Mouse (Mus musculus) embryonic facial prominence, embryonic 10.5 days (tissue): ENCODE data around the gene Wdr46. TPM values are rescaled to one million over a fixed set of nuclear protein-coding genes. Genes with fewer than 3 reads are reported as not detected.
A peak's percentile ranks its signal among the peaks of the same experiment; 100 is the strongest.

ENCODE experiments used
- DNase-seq: peaks from one replicate; pipeline ENCODE4 v3.0.0-alpha.2; 2017; ENCODE audit warnings: low spot score
- H3K27ac ChIP-seq: fragments of 300-500 bp; sonication (generic); replicated peaks from 2 replicates; pipeline ENCODE4 v1.5.1; 2016; ENCODE audit warnings: mild to moderate bottlenecking
- H3K27me3 ChIP-seq: fragments of 300-500 bp; sonication (generic); replicated peaks from 2 replicates; pipeline ENCODE4 v1.6.1; 2016; ENCODE audit warnings: low read depth, mild to moderate bottlenecking; ENCODE audit not compliant: poor library complexity, severe bottlenecking
- H3K36me3 ChIP-seq: fragments of 300-500 bp; sonication (generic); replicated peaks from 2 replicates; pipeline ENCODE4 v1.6.1; 2016; ENCODE audit warnings: mild to moderate bottlenecking, moderate library complexity
- H3K4me1 ChIP-seq: fragments of 300-500 bp; sonication (generic); 2 replicates; pipeline ENCODE4 v1.6.1; 2016
- H3K4me3 ChIP-seq: fragments of 300-500 bp; sonication (generic); 2 replicates; pipeline ENCODE4 v1.5.1; 2016; ENCODE audit warnings: mild to moderate bottlenecking, moderate library complexity
- H3K9me3 ChIP-seq: fragments of 300-500 bp; sonication (generic); 2 replicates; pipeline ENCODE4 v1.6.1; 2016; ENCODE audit warnings: mild to moderate bottlenecking
- WGBS: fragments of 180-500 bp; shearing (Covaris S2); methylation state at CpG from one replicate; pipeline ENCODE4 v1.1.7; 2016; 5-methylcytosine and 5-hydroxymethylcytosine counted together
- polyA plus RNA-seq: library from polyadenylated mRNA; unstranded; fragments of >200 nt; fragmentation: Nextera tagmentation; extraction: Ambion mirVana; gene quantifications from 2 replicates; pipeline ENCODE4 v1.2.1, GENCODE M21; 2016

Gene Wdr46
- polyA plus RNA-seq, 1 experiment from 2014 or later = 62.1 TPM

DNA sequence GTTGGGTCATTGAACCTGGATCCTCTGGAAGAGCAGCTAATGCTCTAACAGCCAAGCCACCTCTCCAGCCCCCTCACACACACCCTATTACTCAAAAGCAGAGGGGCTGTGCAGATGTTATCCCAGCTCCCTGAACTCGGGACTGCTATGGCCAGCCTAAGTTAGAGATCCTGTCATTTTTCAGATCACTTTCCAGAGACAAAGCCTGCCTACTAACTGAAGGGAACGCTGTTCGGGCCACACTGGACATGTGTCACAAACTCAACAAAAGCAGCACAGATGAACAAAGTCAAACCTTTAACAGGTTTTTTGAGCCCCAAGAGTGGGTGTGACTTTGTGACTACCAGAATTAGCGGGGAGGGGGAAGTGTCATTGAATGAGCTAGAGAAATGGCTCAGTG, 12.4 kb downstream of the Wdr46 start:
- no peak for DNase-seq
- Histone ChIP-seq H3K36me3 (peaks cover 65% of the 10 kb centered on the region), H3K4me3 (peak overlapping the region; percentile 85), H3K4me1 (peaks cover 58% of the 10 kb centered on the region), H3K27me3 (no peaks in the 10 kb centered on the region), H3K9me3 (no peaks in the 10 kb centered on the region), H3K27ac (no peak overlapping the region)
- WGBS = 88% methylated on average over 4 of the region's 4 CpGs

DNA sequence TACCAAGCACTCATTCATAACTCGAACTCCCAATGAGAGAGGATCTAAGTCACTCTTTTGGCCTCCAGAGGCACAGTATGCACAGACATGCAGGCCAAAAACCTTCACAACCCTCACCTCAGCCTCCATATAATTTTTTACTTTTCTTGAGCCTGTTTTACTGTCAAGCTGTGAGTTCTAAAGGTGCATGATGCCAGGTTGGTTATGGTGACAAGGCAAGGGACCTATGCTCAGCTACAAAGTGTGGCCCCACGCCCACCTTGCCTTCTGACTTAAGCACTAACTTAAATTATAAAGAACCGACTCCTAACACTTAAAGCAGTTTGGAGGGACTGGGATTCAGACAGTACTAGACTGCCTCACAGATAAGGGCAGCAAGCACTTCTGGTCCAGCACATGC, 12.8 kb downstream of the Wdr46 start:
- 86% methylated on average over 3 of the region's 3 CpGs for WGBS
- peaks cover 65% of the 10 kb centered on the region for H3K36me3 ChIP-seq
- H3K27ac ChIP-seq = no peak overlapping the region; the same call in 1 of the 2 replicates
- DNase-seq = no peak
- no peaks in the 10 kb centered on the region for H3K27me3 ChIP-seq
- peak overlapping the region; percentile 85 for H3K4me3 ChIP-seq
- H3K9me3 ChIP-seq = no peaks in the 10 kb centered on the region
- H3K4me1 ChIP-seq = peaks cover 58% of the 10 kb centered on the region

DNA sequence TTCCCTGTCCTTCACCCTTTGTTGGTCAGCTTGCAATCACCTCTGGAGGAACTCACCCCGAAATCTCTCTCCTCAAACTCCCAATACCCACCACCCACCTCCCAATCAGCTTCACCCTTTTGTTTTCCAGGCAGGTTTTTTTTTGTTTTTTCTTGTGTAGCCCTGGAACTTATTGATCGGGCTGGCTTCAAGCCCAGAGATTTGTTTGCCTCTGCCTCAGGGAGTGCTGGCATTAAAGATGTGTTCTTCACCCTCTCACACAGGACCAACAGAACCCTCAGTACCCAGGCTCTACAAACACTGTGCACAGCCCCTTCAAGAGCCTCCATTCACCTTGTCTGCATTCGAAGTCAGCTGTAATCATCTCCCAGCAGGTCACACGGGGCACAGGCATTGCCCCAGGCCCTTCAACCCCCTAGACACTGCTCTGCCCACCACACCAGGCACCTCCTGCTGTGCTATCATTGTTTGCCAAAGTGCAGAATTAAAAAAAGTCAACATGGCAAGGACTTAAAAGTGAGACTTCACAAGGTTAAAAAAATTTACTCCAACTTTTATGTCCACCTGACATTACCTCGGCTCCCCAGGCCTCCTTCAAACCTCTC, 13.6 kb downstream of the Wdr46 start:
- peaks cover 65% of the 10 kb centered on the region for H3K36me3 ChIP-seq
- WGBS = 36% methylated on average over 5 of the region's 5 CpGs
- DNase-seq = no peak
- no peaks in the 10 kb centered on the region for H3K9me3 ChIP-seq
- H3K4me1 ChIP-seq = peaks cover 58% of the 10 kb centered on the region
- no peaks in the 10 kb centered on the region for H3K27me3 ChIP-seq
- H3K27ac ChIP-seq = peak overlapping the region; percentile 95
- peak overlapping the region; percentile 85 for H3K4me3 ChIP-seq

DNA sequence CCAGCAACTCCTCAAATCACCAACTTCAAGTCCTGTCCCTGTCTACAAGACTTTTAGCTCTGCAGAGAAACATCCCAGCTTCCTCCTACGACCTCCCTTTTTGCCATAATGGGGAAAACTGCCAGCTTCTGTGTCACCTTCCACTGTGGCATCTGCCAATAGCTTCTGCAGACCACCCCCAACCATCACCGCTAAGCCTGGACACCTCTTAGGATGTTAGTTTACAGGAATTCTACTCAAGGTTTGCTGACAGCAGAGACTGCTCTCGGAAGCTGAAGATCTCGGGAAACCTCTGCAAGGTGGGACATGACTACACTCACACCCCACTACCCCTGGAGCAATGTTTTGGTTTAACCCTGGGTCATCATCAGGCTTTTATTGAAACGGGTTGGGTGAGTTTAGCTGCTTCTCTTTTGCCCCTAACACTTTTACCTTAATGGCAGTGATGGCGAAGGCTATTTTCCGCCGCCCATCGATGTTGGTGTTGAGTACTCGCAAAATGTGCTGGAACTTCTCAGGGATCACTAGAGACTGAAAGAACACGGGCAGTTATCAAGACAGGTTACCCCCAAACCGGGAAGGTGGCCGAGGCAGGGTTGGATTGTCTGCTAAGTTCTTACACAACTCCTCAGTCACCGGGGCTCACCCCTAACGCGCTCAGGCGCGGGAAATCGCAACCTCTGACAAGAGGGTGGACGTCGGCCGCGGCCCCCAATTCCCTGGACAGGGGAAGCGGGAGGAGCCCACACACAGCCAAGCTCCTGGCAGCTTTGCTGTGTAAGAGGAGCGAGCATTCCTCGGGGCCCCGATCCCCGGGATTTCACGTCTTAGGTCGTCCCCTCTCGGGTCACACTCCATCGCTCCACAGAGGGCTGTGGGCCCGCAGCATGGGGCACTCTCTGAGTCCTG, 14.4 kb downstream of the Wdr46 start:
- H3K36me3 ChIP-seq = peaks cover 65% of the 10 kb centered on the region
- H3K4me3 ChIP-seq = peak overlapping the region; percentile 85
- H3K9me3 ChIP-seq = no peaks in the 10 kb centered on the region
- H3K27ac ChIP-seq = peak overlapping the region; percentile 95
- DNase-seq = peak; percentile 12
- no peaks in the 10 kb centered on the region for H3K27me3 ChIP-seq
- H3K4me1 ChIP-seq = peaks cover 55% of the 10 kb centered on the region
- under 1% methylated on average over 33 of the region's 33 CpGs for WGBS

DNA sequence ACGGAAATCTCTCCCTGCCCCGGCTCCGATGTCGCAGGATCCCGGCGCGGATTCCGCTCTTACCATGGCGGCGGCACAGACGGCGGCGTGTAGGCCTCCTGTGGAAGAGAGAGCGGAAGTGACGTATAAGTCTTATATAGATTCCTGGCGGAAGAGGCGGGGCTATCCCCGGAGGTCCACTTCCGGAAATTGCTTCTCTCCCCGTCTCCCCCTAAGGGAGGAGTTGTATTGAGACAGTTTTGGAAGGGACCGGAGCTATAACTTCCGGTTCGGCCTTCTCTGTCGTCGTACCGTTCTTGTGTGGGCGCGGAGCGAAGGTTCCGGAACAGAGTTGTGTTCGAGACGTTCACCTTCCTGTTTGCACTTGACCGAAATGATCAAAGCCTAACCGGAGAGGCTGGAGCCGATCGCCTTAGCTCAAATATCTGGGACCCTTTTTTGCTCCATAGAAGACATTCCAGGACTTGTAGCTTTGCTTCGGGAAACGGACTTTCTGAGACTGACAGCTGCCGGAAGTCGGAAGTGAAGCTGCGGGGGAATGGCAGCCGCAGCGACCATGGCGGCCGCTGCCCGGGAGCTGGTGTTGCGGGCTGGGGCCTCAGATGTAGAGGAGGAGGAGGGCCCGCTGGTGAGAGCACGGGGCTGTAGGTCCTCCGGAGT, 15.2 kb downstream of the Wdr46 start, which contains the start of the genes Vps52 and Rps18:
Vps52 (plus strand) TSS at position 258 of the 660 bp plus-strand sequence.
Rps18 (minus strand) TSS at position 447 of the 660 bp plus-strand sequence.
- H3K4me3 ChIP-seq = peak within 1 kb of the TSS; percentile 85
- H3K4me1 ChIP-seq = peaks cover 48% of the 10 kb centered on the region
- H3K36me3 ChIP-seq = peaks cover 65% of the 10 kb centered on the region
- no peaks in the 10 kb centered on the region for H3K9me3 ChIP-seq
- WGBS = under 1% methylated on average over 50 of the region's 50 CpGs
- H3K27ac ChIP-seq = peak within 1 kb of the TSS; percentile 95
- no peaks in the 10 kb centered on the region for H3K27me3 ChIP-seq
- DNase-seq = peak; percentile 96

DNA sequence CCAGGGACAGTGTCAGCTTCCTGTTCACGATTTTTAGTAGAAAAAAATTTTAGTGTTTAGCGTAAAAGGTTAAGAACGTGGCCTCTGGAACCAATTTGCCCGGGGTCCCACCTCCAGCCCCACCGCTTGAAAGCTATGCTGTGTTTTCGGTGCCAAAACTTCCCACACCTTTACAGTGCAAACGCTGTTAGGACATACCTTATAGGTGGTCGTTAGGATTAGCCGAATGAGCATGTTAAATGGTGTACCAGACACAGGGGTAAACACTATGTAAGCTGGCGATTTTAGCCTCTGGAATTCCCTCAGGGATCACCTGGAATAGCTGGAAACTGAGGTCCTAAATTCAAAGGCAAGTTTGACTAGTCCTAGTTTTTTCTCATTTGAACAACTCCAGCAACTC, 15.9 kb downstream of the Wdr46 start:
- peak overlapping the region; percentile 95 for H3K27ac ChIP-seq
- no peaks in the 10 kb centered on the region for H3K9me3 ChIP-seq
- H3K27me3 ChIP-seq = no peaks in the 10 kb centered on the region
- peaks cover 70% of the 10 kb centered on the region for H3K36me3 ChIP-seq
- H3K4me1 ChIP-seq = peaks cover 41% of the 10 kb centered on the region
- H3K4me3 ChIP-seq = peak overlapping the region; percentile 85
- 7% methylated on average over 10 of the region's 10 CpGs for WGBS
- DNase-seq = no peak

DNA sequence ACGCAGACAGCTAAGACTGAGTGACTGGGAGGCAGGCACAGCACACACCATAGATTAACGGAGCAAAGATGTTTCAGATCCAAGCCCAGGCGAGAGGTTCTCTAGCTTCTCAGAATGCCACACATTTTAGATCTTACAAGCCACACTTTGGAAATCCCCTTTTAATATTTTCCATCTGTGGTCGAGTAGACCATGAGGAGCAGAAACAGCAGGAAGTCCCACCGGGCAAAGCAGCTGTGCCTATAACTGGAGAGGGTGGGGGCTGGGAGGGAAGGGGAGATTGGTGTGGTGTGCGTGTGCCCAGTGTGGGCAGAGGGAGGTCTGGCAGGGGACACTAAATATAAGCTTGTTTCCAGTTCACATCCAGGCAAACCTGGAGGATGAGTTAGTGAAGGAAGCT, 17.0 kb downstream of the Wdr46 start:
- Histone ChIP-seq H3K9me3 (no peaks in the 10 kb centered on the region), H3K27ac (no peak overlapping the region), H3K27me3 (no peaks in the 10 kb centered on the region), H3K4me3 (no peak overlapping the region; the same call in 1 of the 2 replicates), H3K36me3 (peaks cover 71% of the 10 kb centered on the region), H3K4me1 (peaks cover 29% of the 10 kb centered on the region)
- WGBS = 82% methylated on average over 6 of the region's 6 CpGs
- DNase-seq = no peak

DNA sequence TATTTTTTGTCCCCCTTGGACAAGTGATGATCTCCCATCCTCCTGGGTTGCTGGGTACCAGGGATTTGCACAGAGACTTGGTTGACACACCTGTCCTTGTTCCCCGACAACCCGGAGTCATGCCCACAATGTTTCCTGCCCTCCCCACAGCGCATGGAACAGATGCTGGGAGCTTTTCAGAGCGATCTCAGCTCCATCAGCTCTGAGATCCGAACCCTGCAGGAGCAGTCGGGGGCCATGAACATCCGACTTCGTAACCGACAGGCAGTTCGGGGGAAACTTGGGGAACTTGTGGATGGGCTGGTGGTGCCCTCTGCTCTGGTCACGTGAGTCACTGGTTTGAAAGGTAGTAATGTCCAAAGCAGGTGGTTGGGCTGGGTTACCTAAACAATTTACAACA, 18.0 kb downstream of the Wdr46 start:
- 92% methylated on average over 11 of the region's 11 CpGs for WGBS
- no peak for DNase-seq
- H3K36me3 ChIP-seq = peaks cover 71% of the 10 kb centered on the region

DNA sequence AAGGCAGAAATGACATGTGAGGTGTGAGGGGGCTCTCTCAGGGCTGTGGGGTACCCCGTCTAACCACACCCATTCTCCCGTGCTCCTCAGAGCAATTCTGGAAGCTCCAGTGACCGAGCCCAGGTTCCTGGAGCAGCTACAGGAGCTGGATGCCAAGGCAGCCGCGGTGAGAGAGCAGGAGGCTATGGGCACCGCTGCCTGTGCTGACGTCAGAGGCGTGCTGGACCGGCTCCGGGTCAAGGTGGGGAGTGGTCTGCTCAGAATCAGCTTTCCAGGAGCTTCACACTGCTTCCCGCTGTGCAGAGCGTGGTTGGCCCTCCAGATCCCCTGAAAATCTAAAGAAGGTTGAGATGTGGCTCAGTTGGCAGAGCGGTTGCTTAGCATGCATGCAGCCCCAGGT, 18.7 kb downstream of the Wdr46 start:
- DNase-seq = no peak
- 96% methylated on average over 13 of the region's 13 CpGs for WGBS

More for the DNA sequence above, 18.0 kb downstream of the Wdr46 start:
- H3K27me3 ChIP-seq = no peaks in the 10 kb centered on the region
- H3K27ac ChIP-seq = no peak overlapping the region
- peaks cover 20% of the 10 kb centered on the region for H3K4me1 ChIP-seq
- no peak overlapping the region for H3K4me3 ChIP-seq
- H3K9me3 ChIP-seq = no peaks in the 10 kb centered on the region

DNA sequence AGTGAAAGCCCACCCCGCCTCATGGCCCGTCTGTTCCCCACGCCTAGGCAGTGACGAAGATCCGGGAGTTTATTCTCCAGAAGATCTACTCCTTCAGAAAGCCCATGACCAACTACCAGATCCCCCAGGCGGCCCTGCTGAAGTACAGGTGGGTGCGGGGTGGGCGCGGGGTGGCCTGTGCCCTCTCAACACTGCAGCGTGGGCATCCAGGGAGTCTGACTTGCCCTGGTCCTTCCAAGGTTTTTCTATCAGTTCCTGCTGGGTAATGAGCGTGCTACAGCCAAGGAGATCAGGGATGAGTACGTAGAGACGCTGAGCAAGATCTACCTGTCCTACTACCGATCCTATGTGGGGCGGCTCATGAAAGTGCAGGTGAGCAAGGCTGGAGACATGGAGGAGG, 19.5 kb downstream of the Wdr46 start:
- Histone ChIP-seq H3K4me3 (peak overlapping the region; percentile 8; the same call in 1 of the 2 replicates), H3K27me3 (no peaks in the 10 kb centered on the region), H3K9me3 (no peaks in the 10 kb centered on the region), H3K27ac (no peak overlapping the region), H3K36me3 (peaks cover 68% of the 10 kb centered on the region), H3K4me1 (peaks cover 7% of the 10 kb centered on the region)
- WGBS = 92% methylated on average over 15 of the region's 15 CpGs
- DNase-seq = no peak

More for the DNA sequence above, 18.7 kb downstream of the Wdr46 start:
- Histone ChIP-seq H3K4me3 (no peak overlapping the region), H3K9me3 (no peaks in the 10 kb centered on the region), H3K4me1 (peaks cover 13% of the 10 kb centered on the region), H3K27ac (no peak overlapping the region), H3K36me3 (peaks cover 71% of the 10 kb centered on the region), H3K27me3 (no peaks in the 10 kb centered on the region)

DNA sequence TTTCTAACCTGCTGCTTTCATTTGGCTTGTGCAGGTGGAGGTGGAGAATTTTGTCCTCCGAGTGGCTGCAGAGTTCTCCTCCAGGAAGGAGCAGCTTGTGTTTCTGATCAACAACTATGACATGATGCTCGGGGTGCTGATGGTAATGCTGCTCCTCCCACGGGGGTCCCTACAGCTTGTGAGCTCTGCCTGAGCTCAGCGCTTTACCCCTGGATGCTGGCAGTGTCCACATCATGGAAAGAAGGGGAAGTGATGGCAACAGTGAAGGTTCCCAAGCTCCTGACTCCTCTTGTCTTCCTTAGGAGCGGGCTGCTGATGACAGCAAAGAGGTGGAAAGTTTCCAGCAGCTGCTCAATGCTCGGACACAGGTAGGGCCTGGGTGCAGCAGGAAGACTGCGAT, 22.4 kb downstream of the Wdr46 start:
- Histone ChIP-seq H3K36me3 (peaks cover 86% of the 10 kb centered on the region), H3K27ac (no peak overlapping the region), H3K27me3 (no peaks in the 10 kb centered on the region), H3K9me3 (no peaks in the 10 kb centered on the region), H3K4me1 (no peaks in the 10 kb centered on the region), H3K4me3 (0 out of 2 replicates have a peak overlapping the region, but pooled peaks have one; percentile 18)
- DNase-seq = no peak
- 92% methylated on average over 7 of the region's 7 CpGs for WGBS

DNA sequence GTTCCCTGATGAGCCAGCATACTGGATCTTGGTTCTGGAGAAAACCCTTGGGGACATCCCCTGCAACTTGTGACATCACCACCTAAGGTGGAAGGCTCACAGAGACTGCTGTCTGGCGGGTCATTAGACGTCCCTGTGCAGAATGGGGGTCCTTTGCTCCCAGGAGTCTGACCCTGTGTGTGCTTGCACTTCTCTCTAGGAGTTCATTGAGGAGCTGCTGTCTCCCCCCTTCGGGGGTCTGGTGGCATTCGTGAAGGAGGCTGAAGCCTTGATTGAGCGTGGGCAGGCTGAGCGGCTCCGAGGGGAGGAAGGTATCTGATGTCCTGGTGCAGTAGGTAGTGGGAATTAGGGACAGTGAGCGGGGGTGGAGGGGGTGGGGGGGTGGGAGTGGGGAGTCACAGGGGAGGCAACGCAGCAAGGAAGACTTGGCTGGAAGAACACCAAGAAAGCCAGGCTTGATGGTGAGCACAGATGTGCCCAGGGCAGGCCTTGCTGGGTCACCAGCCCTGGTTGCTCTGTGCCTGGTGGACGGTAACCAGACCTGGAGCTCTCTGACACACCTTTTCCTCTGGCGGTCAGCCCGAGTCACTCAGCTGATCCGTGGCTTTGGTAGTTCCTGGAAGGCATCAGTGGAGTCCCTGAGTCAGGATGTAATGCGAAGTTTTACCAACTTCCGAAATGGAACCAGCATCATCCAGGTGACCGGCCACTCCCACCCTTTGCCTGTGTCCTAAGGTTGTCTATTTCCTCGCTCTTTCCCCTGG, 24.8 kb downstream of the Wdr46 start:
- H3K27me3 ChIP-seq = no peaks in the 10 kb centered on the region
- no peak overlapping the region for H3K4me3 ChIP-seq
- no peaks in the 10 kb centered on the region for H3K4me1 ChIP-seq
- 91% methylated on average over 17 of the region's 17 CpGs for WGBS
- H3K27ac ChIP-seq = no peak overlapping the region
- no peak for DNase-seq
- 0 out of 2 replicates have a peak, but pooled peaks cover 2% of the 10 kb centered on the region for H3K9me3 ChIP-seq
- H3K36me3 ChIP-seq = peaks cover 62% of the 10 kb centered on the region
